Mouse (Mus musculus) lung, embryonic 14.5 days (tissue): ENCODE measurements around the gene Igsf8. TPM values are rescaled to one million over a fixed set of nuclear protein-coding genes. Genes with fewer than 3 reads are reported as not detected.

ENCODE experiments used
- ATAC-seq: fragments of 200-750 bp; cut with Nextera tagmentation; 2 replicates; pipeline ENCODE4 v1.8.0; 2017; ENCODE audit warnings: mild to moderate bottlenecking, moderate TSS enrichment, moderate library complexity; ENCODE audit not compliant: insufficient read depth
- DNase-seq: peaks from one replicate; pipeline ENCODE4 v3.0.0-alpha.2; 2015
- H3K27ac ChIP-seq: fragments of 300-500 bp; sonication (generic); 2 replicates; pipeline ENCODE4 v1.5.1; 2014; ENCODE audit warnings: low read depth, mild to moderate bottlenecking, moderate library complexity
- H3K27me3 ChIP-seq: fragments of 300-500 bp; sonication (generic); 2 replicates; pipeline ENCODE4 v1.6.1; 2014; ENCODE audit warnings: low read length, control low read depth; ENCODE audit not compliant: insufficient read depth
- H3K36me3 ChIP-seq: fragments of 300-500 bp; sonication (generic); 2 replicates; pipeline ENCODE4 v1.6.1; 2014; ENCODE audit warnings: control low read depth; ENCODE audit not compliant: insufficient read depth
- H3K4me1 ChIP-seq: fragments of 300-500 bp; sonication (generic); 2 replicates; pipeline ENCODE4 v1.6.1; 2014; ENCODE audit warnings: antibody characterized with exemption, control low read depth; ENCODE audit not compliant: insufficient read depth
- H3K4me2 ChIP-seq: fragments of 300-500 bp; sonication (generic); 2 replicates; pipeline ENCODE4 v1.6.1; 2014; ENCODE audit warnings: mild to moderate bottlenecking
- H3K4me3 ChIP-seq: fragments of 300-500 bp; sonication (generic); 2 replicates; pipeline ENCODE4 v1.5.1; 2014; ENCODE audit warnings: low read depth, low read length
- H3K9ac ChIP-seq: fragments of 300-500 bp; sonication (generic); 2 replicates; pipeline ENCODE4 v1.6.1; 2014
- H3K9me3 ChIP-seq: fragments of 300-500 bp; sonication (generic); 2 replicates; pipeline ENCODE4 v1.6.1; 2016; ENCODE audit warnings: low read depth, low read length, control low read depth
- CTCF ChIP-seq: IDR thresholded peaks from 2 replicates; pipeline ENCODE4 v1.5.1; 2016; ENCODE audit warnings: antibody characterized with exemption, low read depth
- WGBS: fragments of 180-500 bp; shearing (Covaris S2); extraction: QIAGEN DNeasy Blood & Tissue Kit; methylation state at CpG from one replicate; pipeline ENCODE4 v1.1.7; 2014; 5-methylcytosine and 5-hydroxymethylcytosine counted together
- polyA plus RNA-seq: library from polyadenylated mRNA; unstranded; fragments of >200 nt; fragmentation: Nextera tagmentation; extraction: Ambion mirVana; gene quantifications from 2 replicates; pipeline ENCODE4 v1.2.1, GENCODE M21; 2014

The Igsf8 gene
- polyA plus RNA-seq, 1 experiment from 2014 or later = 47.8 TPM

DNA sequence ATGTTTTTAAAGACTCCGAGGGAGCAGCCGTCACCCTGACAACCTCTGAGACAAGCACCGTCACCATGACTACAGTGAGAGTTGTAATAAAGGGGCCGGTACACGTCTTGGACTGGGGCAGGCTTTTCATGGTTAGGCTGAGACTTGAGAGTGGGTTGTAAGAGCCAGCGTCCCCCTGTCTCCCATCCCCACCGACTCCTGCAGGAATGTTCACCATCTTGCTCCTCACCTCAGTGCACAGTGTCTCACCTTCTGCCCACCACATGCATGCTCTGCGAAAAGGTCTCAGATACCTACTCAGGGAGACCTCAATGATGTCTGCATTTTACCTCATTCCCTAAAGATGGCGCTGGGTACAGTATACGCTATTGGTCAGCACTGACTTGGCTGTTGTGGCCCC is 10.3 kb downstream of the Igsf8 start:
- ATAC-seq (0 out of 2 replicates have a peak, but pooled peaks have one; percentile 24), DNase-seq (no peak)
- Histone ChIP-seq H3K4me1 (no peaks in the 10 kb centered on the region), H3K4me2 (no peak overlapping the region), H3K4me3 (no peak overlapping the region), H3K36me3 (no peaks in the 10 kb centered on the region), H3K27ac (no peak overlapping the region), H3K9me3 (no peaks in the 10 kb centered on the region), H3K27me3 (no peaks in the 10 kb centered on the region), H3K9ac (no peak overlapping the region)
- 61% methylated on average over 10 of the region's 10 CpGs for WGBS
- TF ChIP-seq CTCF = no peak

DNA sequence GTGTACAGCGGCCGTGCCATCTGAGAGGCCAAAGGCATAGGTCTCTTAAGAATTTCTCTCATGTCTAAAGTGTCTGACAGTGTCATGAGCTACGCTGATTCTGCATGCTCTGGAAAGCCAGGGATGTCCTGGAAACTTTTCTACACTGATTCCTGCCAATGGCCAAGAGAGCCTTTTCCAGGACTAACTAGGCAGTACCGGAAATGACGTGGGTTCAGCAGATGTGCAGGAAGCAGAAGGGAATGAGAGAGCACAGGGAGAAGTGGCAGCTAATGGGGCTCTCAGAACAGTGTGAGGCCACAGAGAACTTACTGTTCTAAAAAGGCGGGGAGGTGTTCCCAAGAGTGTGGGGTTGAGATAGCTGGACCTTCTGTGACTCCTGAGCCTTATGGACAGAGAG is 11.9 kb downstream of the Igsf8 start:
- Histone ChIP-seq H3K9ac (no peak overlapping the region), H3K4me3 (no peak overlapping the region), H3K27me3 (no peaks in the 10 kb centered on the region), H3K4me1 (no peaks in the 10 kb centered on the region), H3K36me3 (no peaks in the 10 kb centered on the region), H3K4me2 (no peak overlapping the region), H3K27ac (no peak overlapping the region), H3K9me3 (no peaks in the 10 kb centered on the region)
- DNase-seq = no peak
- WGBS = 80% methylated on average over 6 of the region's 6 CpGs
- no peak for TF ChIP-seq CTCF
- ATAC-seq = no peak

DNA sequence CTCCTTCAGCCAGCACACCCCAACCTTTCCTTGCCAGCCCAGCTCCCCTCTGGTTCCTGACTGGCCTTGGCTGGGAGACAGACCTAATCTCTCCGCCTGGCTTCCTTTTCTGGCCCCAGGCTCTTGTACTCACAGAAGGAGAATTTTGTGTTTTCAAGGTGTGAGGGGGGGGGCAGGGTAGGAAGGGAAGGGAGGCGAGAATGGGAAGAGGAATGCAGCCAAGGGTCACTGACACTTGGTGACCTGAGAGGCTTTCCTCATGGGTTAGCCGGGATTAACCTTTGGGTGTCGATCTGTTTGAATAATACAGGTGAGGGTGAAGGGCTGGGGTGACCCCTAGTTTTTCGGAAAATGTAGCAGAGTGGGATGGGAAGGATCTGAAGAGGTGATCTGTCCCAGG is 12.7 kb downstream of the Igsf8 start:
- no peak overlapping the region for H3K4me3 ChIP-seq
- no peaks in the 10 kb centered on the region for H3K27me3 ChIP-seq
- WGBS = 38% methylated on average over 5 of the region's 5 CpGs
- H3K4me2 ChIP-seq = no peak overlapping the region
- H3K36me3 ChIP-seq = no peaks in the 10 kb centered on the region
- ATAC-seq (no peak), DNase-seq (no peak)
- H3K9me3 ChIP-seq = no peaks in the 10 kb centered on the region
- no peak overlapping the region for H3K9ac ChIP-seq
- no peaks in the 10 kb centered on the region for H3K4me1 ChIP-seq
- no peak overlapping the region for H3K27ac ChIP-seq
- TF ChIP-seq CTCF = no peak

GRCm38 (mm10) chr1:172274547-172274946 is 13.1 kb downstream of the Igsf8 start:
- Histone ChIP-seq H3K27ac (no peak overlapping the region), H3K9ac (no peak overlapping the region), H3K4me1 (no peaks in the 10 kb centered on the region), H3K27me3 (no peaks in the 10 kb centered on the region), H3K9me3 (no peaks in the 10 kb centered on the region), H3K4me2 (no peak overlapping the region), H3K36me3 (no peaks in the 10 kb centered on the region), H3K4me3 (no peak overlapping the region)
- WGBS = 65% methylated on average over 5 of the region's 5 CpGs
- ATAC-seq = no peak
- no peak for DNase-seq
- TF ChIP-seq CTCF = no peak

- Histone ChIP-seq H3K4me2 (no peak overlapping the region), H3K9me3 (no peaks in the 10 kb centered on the region), H3K27me3 (no peaks in the 10 kb centered on the region), H3K9ac (no peak overlapping the region), H3K27ac (no peak overlapping the region), H3K4me3 (no peak overlapping the region), H3K36me3 (no peaks in the 10 kb centered on the region), H3K4me1 (no peaks in the 10 kb centered on the region)
- no peak for TF ChIP-seq CTCF
- ATAC-seq (no peak), DNase-seq (no peak)
- 69% methylated on average over 3 of the region's 3 CpGs for WGBS
Observed at GRCm38 (mm10) chr1:172277172-172277571, 15.7 kb downstream of the Igsf8 start.

DNA sequence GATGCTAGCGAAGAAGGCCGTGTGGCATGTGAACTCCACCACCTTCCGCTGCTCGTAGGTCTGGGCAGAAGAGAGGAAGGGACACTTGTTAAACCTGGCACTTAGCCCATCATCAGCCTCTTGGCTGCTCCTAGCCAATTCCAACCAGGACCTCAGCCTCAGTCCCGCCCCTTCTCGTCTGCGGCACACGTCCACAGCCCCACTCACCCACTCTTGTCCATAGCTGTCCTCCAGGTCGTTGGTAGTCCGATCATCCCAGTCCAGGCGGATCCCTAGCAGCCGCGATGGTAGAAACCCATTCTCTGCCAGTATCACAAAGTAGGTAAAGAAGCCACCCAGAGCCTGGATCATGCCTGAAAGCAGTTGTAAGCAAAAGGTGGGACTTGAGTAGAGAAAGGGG is 16.9 kb downstream of the Igsf8 start:
- Histone ChIP-seq H3K27me3 (no peaks in the 10 kb centered on the region), H3K36me3 (no peaks in the 10 kb centered on the region), H3K4me2 (no peak overlapping the region), H3K27ac (no peak overlapping the region), H3K4me1 (no peaks in the 10 kb centered on the region), H3K9me3 (no peaks in the 10 kb centered on the region), H3K4me3 (no peak overlapping the region), H3K9ac (no peak overlapping the region)
- no peak for ATAC-seq
- 86% methylated on average over 13 of the region's 13 CpGs for WGBS
- no peak for DNase-seq
- no peak for TF ChIP-seq CTCF

DNA sequence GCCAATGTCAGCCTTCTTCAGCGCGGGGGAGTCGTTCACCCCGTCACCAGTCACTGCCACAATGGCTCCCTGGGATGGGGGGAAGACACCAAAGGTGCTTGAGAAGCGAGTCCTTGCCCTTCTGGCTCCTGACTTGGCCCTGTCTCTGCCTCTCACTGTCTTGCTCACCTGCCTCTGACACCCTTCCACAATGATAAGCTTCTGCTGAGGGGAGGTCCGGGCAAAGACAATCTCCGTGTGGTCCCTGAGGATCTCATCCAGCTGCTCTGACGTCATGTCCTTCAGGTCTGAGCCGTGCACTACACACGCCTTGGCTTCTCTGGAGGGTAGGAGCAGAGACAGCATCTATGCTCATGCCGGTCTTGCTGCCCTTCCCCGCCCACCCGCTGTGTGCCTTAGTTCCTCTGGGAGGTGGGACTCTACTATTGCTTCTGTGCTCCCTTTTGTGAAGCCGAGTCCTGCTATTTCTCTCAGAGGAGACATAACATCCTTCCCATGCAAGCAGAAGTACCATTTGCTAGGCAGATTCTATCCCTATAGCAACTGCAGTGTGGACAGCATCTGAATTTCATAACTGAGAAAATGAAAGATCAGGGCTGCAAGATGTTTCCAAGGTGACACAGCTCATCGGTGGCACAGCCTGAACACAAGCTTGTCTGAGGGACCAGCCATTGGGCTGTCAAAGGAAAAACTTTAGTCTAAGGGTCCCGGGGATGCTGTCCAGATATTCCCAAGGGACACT is 18.5 kb downstream of the Igsf8 start:
- no peaks in the 10 kb centered on the region for H3K36me3 ChIP-seq
- ATAC-seq (no peak), DNase-seq (no peak)
- no peaks in the 10 kb centered on the region for H3K27me3 ChIP-seq
- no peaks in the 10 kb centered on the region for H3K9me3 ChIP-seq
- 68% methylated on average over 16 of the region's 16 CpGs for WGBS
- no peak overlapping the region for H3K4me3 ChIP-seq
- H3K9ac ChIP-seq = no peak overlapping the region
- no peaks in the 10 kb centered on the region for H3K4me1 ChIP-seq
- no peak for TF ChIP-seq CTCF
- no peak overlapping the region for H3K27ac ChIP-seq
- no peak overlapping the region for H3K4me2 ChIP-seq
